Mouse (Mus musculus) neutrophil, adult 5-6 weeks (primary cell): Measurements from ENCODE around the gene Syngr2. TPM values are rescaled to one million over a fixed set of nuclear protein-coding genes. Genes with fewer than 3 reads are reported as not detected.
"Not testable (repeated sequence)": the region's sequence is repeated elsewhere in the genome, so short reads cannot be mapped to it uniquely, and the experiment has no call there.

ENCODE experiments used
- ATAC-seq: fragments of 151-379, 151-347 bp; 2 replicates; pipeline ENCODE4 v1.8.0; 2017; ENCODE audit warnings: mild to moderate bottlenecking, moderate TSS enrichment; ENCODE audit not compliant: insufficient number of reproducible peaks, poor library complexity, low FRiP score, severe bottlenecking; ENCODE audit errors: extremely low read depth
- total RNA-seq: library from RNA; stranded (forward); fragments of 200-1000 nt; gene quantifications from 2 replicates; pipeline ENCODE4 v1.2.3, GENCODE M21; 2017

Gene Syngr2
- total RNA-seq, 1 experiment from 2014 or later: 108 TPM

- peak; percentile 17; the same call in 1 of the 2 replicates for ATAC-seq
Measured at GRCm38 (mm10) chr11:117779434-117780198, 29.9 kb upstream of the Syngr2 start.

- ATAC-seq: no peak
Measured at GRCm38 (mm10) chr11:117780199-117780515, 29.3 kb upstream of the Syngr2 start.

- peak; percentile 64 for ATAC-seq
Measured at GRCm38 (mm10) chr11:117780582-117781111, 28.8 kb upstream of the Syngr2 start.

- peak; percentile 14 for ATAC-seq
Measured at GRCm38 (mm10) chr11:117781199-117781821, 28.2 kb upstream of the Syngr2 start.

GRCm38 (mm10) chr11:117781993-117782704 lies 27.3 kb upstream of the Syngr2 start, which contains the start of the genes Tmc8 and Tmc6:
TSS of gene Tmc8 (plus strand) at chr11:117782076.
TSS of gene Tmc6 (minus strand) at chr11:117782198.
- peak; percentile 13 for ATAC-seq

GRCm38 (mm10) chr11:117782705-117783034 lies 26.8 kb upstream of the Syngr2 start:
- no peak for ATAC-seq

- peak; percentile 6; the same call in 1 of the 2 replicates for ATAC-seq
Measured at GRCm38 (mm10) chr11:117783089-117783488, 26.4 kb upstream of the Syngr2 start.

GRCm38 (mm10) chr11:117783683-117784309 lies 25.7 kb upstream of the Syngr2 start:
- ATAC-seq: no peak

GRCm38 (mm10) chr11:117786294-117786693 lies 23.2 kb upstream of the Syngr2 start:
- peak; percentile 56 for ATAC-seq

GRCm38 (mm10) chr11:117788481-117788880 lies 21.0 kb upstream of the Syngr2 start:
- ATAC-seq: not testable (repeated sequence)

GRCm38 (mm10) chr11:117790286-117790685 lies 19.2 kb upstream of the Syngr2 start:
- peak; percentile 45 for ATAC-seq

- 0 out of 2 replicates have a peak, but pooled peaks have one; percentile 6 for ATAC-seq
Measured at GRCm38 (mm10) chr11:117790703-117791440, 18.6 kb upstream of the Syngr2 start.

GRCm38 (mm10) chr11:117791441-117791761 lies 18.1 kb upstream of the Syngr2 start:
- ATAC-seq: no peak

GRCm38 (mm10) chr11:117792281-117792888 lies 17.1 kb upstream of the Syngr2 start:
- peak; percentile 86 for ATAC-seq

- no peak for ATAC-seq
Measured at GRCm38 (mm10) chr11:117794035-117794551, 15.4 kb upstream of the Syngr2 start.

- ATAC-seq: no peak
Measured at GRCm38 (mm10) chr11:117796954-117797353, 12.5 kb upstream of the Syngr2 start.

- ATAC-seq: no peak
Measured at GRCm38 (mm10) chr11:117797511-117798159, 11.8 kb upstream of the Syngr2 start, which contains the start of gene 6030468B19Rik. TSS of gene 6030468B19Rik (plus strand) at chr11:117797660.
